Mouse (Mus musculus): ENCODE measurements around the gene Cidec. TPM values are rescaled to one million over a fixed set of nuclear protein-coding genes. Genes with fewer than 3 reads are reported as not detected.

The Cidec gene
- total RNA-seq, 4 experiments from 2014 or later, result 3.1 to 5.7 (median 4.6) TPM

Small RNA genes lying within 50 kb of the gene (microRNA-seq; reads per million reads assigned to microRNA genes)
- not detected for gene Gm24387

Other genes with a start within 250 kb of the Cidec start
- gene Lhfpl4, start 240.4 kb downstream of the Cidec start, total RNA-seq (2022), result under 1 TPM; 0.29 to 0.59 (median 0.32) TPM
- 10 to 100 TPM; 15.1 to 18.3 (median 16.5) TPM for gene Mtmr14, start 197.9 kb downstream of the Cidec start, total RNA-seq (2022)
- gene Cpne9, start 153.5 kb downstream of the Cidec start, total RNA-seq (2022), result under 1 TPM in 1 of 4 experiments, not detected in 3; 0.25 TPM
- gene Brpf1, start 128.6 kb downstream of the Cidec start, total RNA-seq (2022), result 10 to 100 TPM; 13.2 to 16.0 (median 14.7) TPM
- gene Ogg1, start 108.8 kb downstream of the Cidec start, total RNA-seq (2022), result 1 to 10 TPM; 4.8 to 6.6 (median 5.0) TPM
- 10 to 100 TPM; 60.0 to 79.3 (median 71.7) TPM for gene Camk1, start 91.8 kb downstream of the Cidec start, total RNA-seq (2022)
- 10 to 100 TPM; 20.7 to 23.8 (median 23.2) TPM for gene Tada3, start 57.9 kb downstream of the Cidec start, total RNA-seq (2022)
- 10 to 100 TPM; 58.5 to 72.8 (median 62.0) TPM for gene Arpc4, start 57.6 kb downstream of the Cidec start, total RNA-seq (2022)
- gene Ttll3, start 46.5 kb downstream of the Cidec start, total RNA-seq (2022), result 1 to 10 TPM in 1 of 4 experiments, under 1 TPM in 3; 0.44 to 1.0 (median 0.76) TPM
- gene Rpusd3, start 16.4 kb downstream of the Cidec start, total RNA-seq (2022), result 10 to 100 TPM in 3 of 4 experiments, 1 to 10 TPM in 1; 8.2 to 11.7 (median 11.2) TPM
- gene Jagn1, start 6.8 kb upstream of the Cidec start, total RNA-seq (2022), result 10 to 100 TPM; 21.0 to 21.4 (median 21.1) TPM
- gene Il17re, start 22.7 kb upstream of the Cidec start, total RNA-seq (2022), result 1 to 10 TPM in 2 of 4 experiments, under 1 TPM in 2; 0.60 to 2.0 (median 1.1) TPM
- 1 to 10 TPM; 5.6 to 9.9 (median 7.5) TPM for gene Il17rc, start 35.7 kb upstream of the Cidec start, total RNA-seq (2022)
- gene Creld1, start 47.5 kb upstream of the Cidec start, total RNA-seq (2022), result 10 to 100 TPM; 53.9 to 63.4 (median 59.2) TPM
- not detected for gene Prrt3, start 66.2 kb upstream of the Cidec start, total RNA-seq (2022)
- gene Emc3, start 95.9 kb upstream of the Cidec start, total RNA-seq (2022), result 10 to 100 TPM; 56.4 to 60.9 (median 57.3) TPM
- under 1 TPM; 0.06 to 0.79 (median 0.18) TPM for gene Fancd2, start 95.9 kb upstream of the Cidec start, total RNA-seq (2022)
- not detected for gene Fancd2os, start 165.0 kb upstream of the Cidec start, total RNA-seq (2022)
- gene Brk1, start 169.0 kb upstream of the Cidec start, total RNA-seq (2022), result 10 to 100 TPM; 68.5 to 83.3 (median 75.0) TPM
- 10 to 100 TPM in 1 of 4 experiments, 1 to 10 TPM in 3; 8.4 to 10.7 (median 9.4) TPM for gene Vhl, start 188.2 kb upstream of the Cidec start, total RNA-seq (2022)
- 10 to 100 TPM in 2 of 4 experiments, 1 to 10 TPM in 2; 8.1 to 13.5 (median 10.6) TPM for gene Irak2, start 202.7 kb upstream of the Cidec start, total RNA-seq (2022)